Mouse (Mus musculus): Measurements from ENCODE around the gene Tnfrsf13b. TPM values are rescaled to one million over a fixed set of nuclear protein-coding genes. Genes with fewer than 3 reads are reported as not detected.

Gene Tnfrsf13b
- total and polyA plus RNA-seq, 2 experiments from 2014 or later = 1.4 to 4.2 TPM

DNA sequence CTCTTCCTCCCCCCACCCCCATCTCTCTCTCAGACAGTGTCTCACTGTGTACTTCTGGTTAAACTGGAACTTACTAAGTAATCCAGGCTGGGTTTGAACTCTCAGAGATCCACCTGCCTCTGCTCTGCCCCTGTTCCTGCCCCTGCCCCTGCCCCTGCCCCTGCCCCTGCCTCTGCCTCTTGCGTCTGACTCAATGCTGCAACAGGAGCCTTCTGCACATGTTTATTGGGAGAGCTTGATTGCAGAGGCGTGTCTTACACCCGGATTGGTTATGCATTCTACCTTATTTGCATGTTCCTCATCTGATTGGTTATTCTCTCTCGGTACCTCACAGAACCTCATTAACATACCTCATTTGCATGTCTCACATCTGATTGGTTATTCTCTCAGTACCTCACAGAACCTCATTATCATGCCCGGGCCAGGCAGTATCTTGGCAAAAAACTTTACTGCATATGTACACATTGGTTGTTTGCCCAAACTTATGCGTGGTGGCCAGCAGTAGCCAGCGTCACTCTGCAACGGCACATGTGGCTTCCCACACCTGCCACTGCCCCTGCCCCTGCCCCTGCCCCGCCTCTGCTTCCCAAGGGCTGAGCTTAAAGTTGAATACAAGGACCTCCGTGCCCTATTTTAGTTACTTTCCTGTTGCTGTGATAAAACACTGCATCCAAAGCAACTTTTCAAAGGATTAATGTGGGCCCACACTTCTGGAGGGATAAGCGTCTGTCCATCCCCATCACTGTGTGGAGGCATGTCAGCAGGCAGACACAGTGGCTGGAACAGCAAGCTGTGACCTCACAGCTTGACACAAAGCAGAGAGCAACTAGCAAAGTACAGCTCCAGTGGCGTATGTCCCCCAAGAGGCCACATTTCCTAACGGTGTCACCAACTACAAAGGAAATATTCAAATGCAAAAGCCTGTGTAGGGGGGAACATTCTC is 23.9 kb upstream of the Tnfrsf13b start:
- Histone ChIP-seq H3K4me2 (ENCODE audit: low read depth) (no peak overlapping the region), H3K4me1 (ENCODE audit: insufficient read depth) (no peaks in the 10 kb centered on the region), H3K4me3 (ENCODE audit: low read depth, low read length) (no peak overlapping the region), H3K27ac (ENCODE audit: low read depth, low read length) (no peak overlapping the region), H3K9ac (no peak overlapping the region), H3K27me3 (ENCODE audit: insufficient read depth, low read length) (no peaks in the 10 kb centered on the region), H3K36me3 (ENCODE audit: insufficient read depth) (no peaks in the 10 kb centered on the region), H3K9me3 (ENCODE audit: low read length) (no peaks in the 10 kb centered on the region)
- DNase-seq (no peak), ATAC-seq (no peak)
- no peak for TF ChIP-seq CTCF (IDR thresholded peaks at IDR 0.05; ENCODE audit: low read depth)
- 51% methylated on average over 12 of the region's 13 CpGs for WGBS

DNA sequence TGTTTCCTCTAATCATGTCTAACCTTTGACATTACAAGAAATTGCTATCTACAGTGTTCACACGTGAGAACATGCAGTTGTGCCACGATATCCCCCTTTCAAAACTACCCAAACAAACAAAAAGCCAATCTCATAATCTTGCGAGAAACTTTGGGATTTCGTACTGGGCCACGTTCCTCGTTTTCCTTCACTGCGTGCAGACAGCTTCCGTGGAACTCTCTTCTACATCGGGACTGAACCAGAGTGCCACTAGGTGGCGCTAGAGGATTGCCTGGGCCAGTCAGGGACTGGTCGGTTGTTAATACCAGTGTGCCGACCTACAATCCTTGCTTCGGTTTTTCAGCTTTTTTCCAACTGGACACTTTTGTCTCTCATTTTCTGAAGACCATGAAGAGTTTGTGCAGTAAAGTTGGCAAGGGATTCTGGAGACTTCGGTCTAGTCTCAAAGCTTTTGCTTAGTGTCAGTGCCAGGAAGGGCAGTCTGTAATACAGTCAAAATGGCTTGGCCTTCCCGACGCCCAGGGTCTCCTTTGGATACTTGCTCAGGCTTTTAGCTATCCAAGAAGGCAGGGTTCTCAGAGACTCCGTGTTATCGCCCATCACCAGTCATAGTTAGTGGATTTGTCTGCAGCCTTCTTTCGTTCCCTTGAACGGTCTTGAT is 22.2 kb upstream of the Tnfrsf13b start:
- peak; percentile 94 for DNase-seq
- WGBS = 17% methylated on average over 20 of the region's 20 CpGs
- Histone ChIP-seq H3K27me3 (ENCODE audit: insufficient read depth, low read length) (no peaks in the 10 kb centered on the region), H3K9ac (peak overlapping the region; percentile 29; the same call in 1 of the 2 replicates), H3K4me2 (ENCODE audit: low read depth) (no peak overlapping the region), H3K36me3 (ENCODE audit: insufficient read depth) (no peaks in the 10 kb centered on the region), H3K4me3 (ENCODE audit: low read depth, low read length) (no peak overlapping the region), H3K27ac (ENCODE audit: low read depth, low read length) (no peak overlapping the region), H3K4me1 (ENCODE audit: insufficient read depth) (no peaks in the 10 kb centered on the region), H3K9me3 (ENCODE audit: low read length) (no peaks in the 10 kb centered on the region)
- ATAC-seq = peak; percentile 97
- peak; percentile 99 for TF ChIP-seq CTCF (IDR thresholded peaks at IDR 0.05; ENCODE audit: low read depth)

DNA sequence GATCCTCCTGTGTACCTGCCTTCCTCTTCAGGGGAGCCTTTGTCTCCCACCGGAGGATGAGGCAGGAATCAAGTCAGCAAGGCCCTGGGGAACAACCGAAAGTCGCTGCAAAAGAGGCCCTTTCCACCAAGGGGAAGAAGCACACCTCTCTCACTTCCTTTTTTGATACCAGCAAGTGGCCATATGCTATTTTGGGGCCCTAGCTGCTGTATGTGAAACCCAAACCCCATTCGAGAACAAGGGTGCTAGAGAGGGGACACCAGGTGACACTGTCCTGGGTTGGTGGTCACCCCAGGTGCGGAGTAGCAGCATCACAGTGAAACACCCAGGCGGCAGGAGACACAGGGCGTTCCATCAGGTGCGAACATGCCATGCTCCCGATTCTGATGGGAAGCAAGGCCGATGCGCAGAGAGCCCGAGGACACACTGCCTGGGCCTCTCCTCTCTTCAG is 17.6 kb upstream of the Tnfrsf13b start:
- no peak for TF ChIP-seq CTCF (IDR thresholded peaks at IDR 0.05; ENCODE audit: low read depth)
- no peaks in the 10 kb centered on the region for H3K36me3 ChIP-seq (ENCODE audit: insufficient read depth)
- WGBS = 90% methylated on average over 12 of the region's 12 CpGs

DNA sequence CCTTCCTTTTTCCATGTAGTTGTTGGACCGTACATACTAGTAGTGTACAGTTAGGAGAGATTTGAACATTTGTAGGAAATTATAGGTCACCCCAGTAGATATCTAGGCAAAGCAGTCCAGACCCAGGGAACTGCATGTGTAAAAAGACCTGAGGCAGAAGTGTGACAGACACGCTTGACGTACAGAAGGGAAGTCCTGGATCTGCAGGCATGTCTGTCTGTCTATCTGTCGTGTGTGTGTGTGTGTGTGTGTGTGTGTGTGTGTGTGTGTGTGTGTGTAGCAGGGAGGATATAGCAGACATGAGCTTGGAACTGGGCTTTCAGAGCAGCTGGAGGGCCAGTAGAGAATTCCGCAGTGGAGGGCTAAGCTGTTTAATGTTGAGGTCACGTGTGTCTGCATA is 16.8 kb upstream of the Tnfrsf13b start:
- TF ChIP-seq CTCF (IDR thresholded peaks at IDR 0.05; ENCODE audit: low read depth) = no peak
- H3K4me1 ChIP-seq (ENCODE audit: insufficient read depth) = no peaks in the 10 kb centered on the region
- H3K27me3 ChIP-seq (ENCODE audit: insufficient read depth, low read length) = no peaks in the 10 kb centered on the region
- ATAC-seq (no peak), DNase-seq (no peak)
- no peaks in the 10 kb centered on the region for H3K9me3 ChIP-seq (ENCODE audit: low read length)
- no peaks in the 10 kb centered on the region for H3K36me3 ChIP-seq (ENCODE audit: insufficient read depth)
- no peak overlapping the region for H3K9ac ChIP-seq
- 84% methylated on average over 6 of the region's 6 CpGs for WGBS
- H3K27ac ChIP-seq (ENCODE audit: low read depth, low read length) = no peak overlapping the region
- H3K4me3 ChIP-seq (ENCODE audit: low read depth, low read length) = no peak overlapping the region
- no peak overlapping the region for H3K4me2 ChIP-seq (ENCODE audit: low read depth)

More for the DNA sequence above, 17.6 kb upstream of the Tnfrsf13b start:
- H3K4me3 ChIP-seq (ENCODE audit: low read depth, low read length) = no peak overlapping the region
- DNase-seq (no peak), ATAC-seq (no peak)
- no peaks in the 10 kb centered on the region for H3K4me1 ChIP-seq (ENCODE audit: insufficient read depth)
- H3K9ac ChIP-seq = no peak overlapping the region
- no peak overlapping the region for H3K4me2 ChIP-seq (ENCODE audit: low read depth)
- H3K27ac ChIP-seq (ENCODE audit: low read depth, low read length) = no peak overlapping the region
- H3K9me3 ChIP-seq (ENCODE audit: low read length) = no peaks in the 10 kb centered on the region
- no peaks in the 10 kb centered on the region for H3K27me3 ChIP-seq (ENCODE audit: insufficient read depth, low read length)

DNA sequence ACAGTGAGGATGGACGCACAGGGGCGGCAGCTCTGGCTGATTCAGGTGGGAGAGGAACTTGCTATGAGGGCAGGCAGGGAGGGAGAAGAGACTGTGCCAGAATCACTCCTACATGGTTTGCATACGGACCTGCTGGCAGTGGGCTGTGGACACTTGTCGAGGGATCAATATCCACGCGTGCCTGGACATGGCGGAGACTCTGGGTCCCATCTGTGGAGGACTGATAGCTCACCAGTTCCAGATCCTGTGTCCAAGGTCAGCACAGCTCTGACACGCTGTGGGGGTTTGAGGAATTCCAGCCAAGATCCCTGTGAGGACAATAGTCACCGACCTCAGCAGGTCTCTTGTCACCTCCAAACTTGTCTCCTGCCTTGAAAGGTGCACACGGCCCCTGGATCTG is 16.4 kb upstream of the Tnfrsf13b start:
- TF ChIP-seq CTCF (IDR thresholded peaks at IDR 0.05; ENCODE audit: low read depth) = no peak
- no peak overlapping the region for H3K27ac ChIP-seq (ENCODE audit: low read depth, low read length)
- H3K36me3 ChIP-seq (ENCODE audit: insufficient read depth) = no peaks in the 10 kb centered on the region
- no peak overlapping the region for H3K9ac ChIP-seq
- no peaks in the 10 kb centered on the region for H3K9me3 ChIP-seq (ENCODE audit: low read length)
- no peak overlapping the region for H3K4me2 ChIP-seq (ENCODE audit: low read depth)
- no peak for ATAC-seq
- 86% methylated on average over 10 of the region's 10 CpGs for WGBS
- H3K27me3 ChIP-seq (ENCODE audit: insufficient read depth, low read length) = no peaks in the 10 kb centered on the region
- H3K4me3 ChIP-seq (ENCODE audit: low read depth, low read length) = no peak overlapping the region
- H3K4me1 ChIP-seq (ENCODE audit: insufficient read depth) = no peaks in the 10 kb centered on the region
- DNase-seq = no peak

DNA sequence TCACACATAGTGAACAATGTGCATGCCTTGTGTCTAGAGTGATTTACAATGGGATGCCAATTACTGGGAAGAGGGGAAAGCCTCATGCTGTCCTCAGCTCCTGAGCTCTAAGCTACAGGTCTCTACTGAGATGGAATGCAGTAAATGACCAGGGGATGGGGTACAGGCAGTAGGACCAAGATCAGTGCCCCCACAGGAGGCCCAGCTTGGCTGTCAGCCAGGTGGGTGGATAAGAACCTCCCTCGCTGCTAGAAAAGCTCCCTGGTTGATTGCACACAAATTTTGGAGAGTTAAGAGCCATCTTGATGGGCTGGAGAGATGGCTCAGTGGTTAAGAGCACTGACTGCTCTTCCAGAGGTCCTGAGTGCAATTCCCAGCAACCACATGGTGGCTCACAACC is 15.6 kb upstream of the Tnfrsf13b start:
- Histone ChIP-seq H3K4me3 (ENCODE audit: low read depth, low read length) (no peak overlapping the region), H3K27me3 (ENCODE audit: insufficient read depth, low read length) (no peaks in the 10 kb centered on the region), H3K4me2 (ENCODE audit: low read depth) (no peak overlapping the region), H3K9me3 (ENCODE audit: low read length) (no peaks in the 10 kb centered on the region), H3K36me3 (ENCODE audit: insufficient read depth) (no peaks in the 10 kb centered on the region), H3K4me1 (ENCODE audit: insufficient read depth) (no peaks in the 10 kb centered on the region), H3K9ac (no peak overlapping the region), H3K27ac (ENCODE audit: low read depth, low read length) (no peak overlapping the region)
- WGBS = 48% methylated on average over 1 of the region's 1 CpGs
- DNase-seq = no peak
- TF ChIP-seq CTCF (IDR thresholded peaks at IDR 0.05; ENCODE audit: low read depth) = no peak
- no peak for ATAC-seq

DNA sequence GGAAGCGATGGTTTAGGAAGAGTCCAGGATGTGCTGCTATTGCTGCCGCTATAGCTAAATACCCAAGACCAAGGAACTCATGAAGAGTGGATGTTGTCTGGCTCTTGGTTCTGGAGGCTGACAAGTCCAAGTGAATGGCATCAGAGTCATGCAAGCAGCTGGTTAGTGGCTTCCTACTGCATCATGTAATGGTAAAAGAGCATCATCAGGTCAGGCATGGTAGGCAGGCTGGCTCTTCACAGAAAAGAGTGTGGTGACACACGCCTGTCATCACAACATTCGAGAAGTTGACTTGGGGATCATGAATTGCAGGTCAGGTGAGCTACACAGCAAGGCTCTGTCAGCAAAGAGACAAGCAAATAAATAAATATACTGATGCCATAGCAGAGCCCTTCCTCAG is 15.1 kb upstream of the Tnfrsf13b start:
- ATAC-seq (no peak), DNase-seq (no peak)
- H3K36me3 ChIP-seq (ENCODE audit: insufficient read depth) = no peaks in the 10 kb centered on the region
- H3K4me1 ChIP-seq (ENCODE audit: insufficient read depth) = no peaks in the 10 kb centered on the region
- no peaks in the 10 kb centered on the region for H3K27me3 ChIP-seq (ENCODE audit: insufficient read depth, low read length)
- H3K9ac ChIP-seq = no peak overlapping the region
- 93% methylated on average over 4 of the region's 4 CpGs for WGBS
- H3K27ac ChIP-seq (ENCODE audit: low read depth, low read length) = no peak overlapping the region
- no peak for TF ChIP-seq CTCF (IDR thresholded peaks at IDR 0.05; ENCODE audit: low read depth)
- H3K9me3 ChIP-seq (ENCODE audit: low read length) = no peaks in the 10 kb centered on the region
- H3K4me3 ChIP-seq (ENCODE audit: low read depth, low read length) = no peak overlapping the region
- H3K4me2 ChIP-seq (ENCODE audit: low read depth) = no peak overlapping the region

Data from forebrain, postnatal 0 days (tissue).